Mouse (Mus musculus) brown adipose tissue, adult 24 weeks (tissue): ENCODE results near the gene Fbxl21. TPM values are rescaled to one million over a fixed set of nuclear protein-coding genes. Genes with fewer than 3 reads are reported as not detected.

Experiments used
- H3K27ac ChIP-seq: fragments of 200-500 bp; replicated peaks from 2 replicates; pipeline ENCODE4 v1.5.1; 2012; ENCODE audit warnings: low read depth, mild to moderate bottlenecking, low read length
- H3K4me1 ChIP-seq: fragments of 200-500 bp; 2 replicates; pipeline ENCODE4 v1.6.1; 2012; ENCODE audit warnings: low read length, mixed read lengths; ENCODE audit not compliant: control insufficient read depth, insufficient read depth, insufficient read length
- H3K4me3 ChIP-seq: fragments of 200-500 bp; 2 replicates; pipeline ENCODE4 v1.5.1; 2012; ENCODE audit warnings: low read depth, mild to moderate bottlenecking, low read length, moderate library complexity; ENCODE audit not compliant: insufficient read depth
- polyA plus RNA-seq: library from polyadenylated mRNA; stranded (reverse); fragments of >200 nt; gene quantifications from 2 replicates; pipeline ENCODE4 v1.2.4, GENCODE M21; 2012; ENCODE audit not compliant: missing spikeins, insufficient read depth, insufficient read length

The Fbxl21 gene
- polyA plus RNA-seq, 1 experiment: 0.52 TPM

DNA sequence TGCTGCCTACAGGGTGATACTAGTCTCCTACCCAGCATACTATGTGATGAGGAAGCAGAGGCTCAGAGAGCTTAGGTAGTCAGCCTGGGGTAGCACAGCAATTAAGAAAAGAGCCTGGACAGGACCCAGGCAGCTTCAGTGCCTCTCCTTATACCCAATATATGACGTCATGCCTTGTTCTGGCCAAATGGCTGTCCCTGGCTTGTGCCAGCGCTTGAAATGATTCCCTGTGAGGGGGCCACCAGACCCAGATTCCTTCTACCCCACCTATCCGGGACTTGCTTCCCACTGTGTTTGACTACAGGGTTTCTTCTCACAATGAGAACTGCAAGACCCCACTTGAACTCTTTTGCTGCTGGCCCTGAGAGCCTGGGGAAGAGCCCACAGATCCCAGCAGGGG is 59.2 kb downstream of the Fbxl21 start:
- Histone ChIP-seq H3K4me1 (peaks cover 4% of the 10 kb centered on the region; the same call in 1 of the 2 replicates), H3K4me3 (no peak overlapping the region), H3K27ac (no peak overlapping the region)

GRCm38 (mm10) chr13:56581961-56582434 is 59.7 kb downstream of the Fbxl21 start:
- Histone ChIP-seq H3K4me3 (no peak overlapping the region), H3K4me1 (peaks cover 4% of the 10 kb centered on the region; the same call in 1 of the 2 replicates), H3K27ac (no peak overlapping the region)

GRCm38 (mm10) chr13:56582720-56583119 is 60.4 kb downstream of the Fbxl21 start:
- Histone ChIP-seq H3K4me3 (no peak overlapping the region), H3K4me1 (peaks cover 4% of the 10 kb centered on the region; the same call in 1 of the 2 replicates), H3K27ac (no peak overlapping the region)

- Histone ChIP-seq H3K4me1 (peaks cover 4% of the 10 kb centered on the region; the same call in 1 of the 2 replicates), H3K4me3 (no peak overlapping the region), H3K27ac (no peak overlapping the region)
Observed at GRCm38 (mm10) chr13:56586046-56586445, 63.8 kb downstream of the Fbxl21 start.

Other genes with a start within 250 kb of the Fbxl21 start
- 31.2 and 35.7 TPM in 2 replicates for gene Cxcl14, start 225.9 kb upstream of the Fbxl21 start, polyA plus RNA-seq
- gene Gm3045, start 95.9 kb upstream of the Fbxl21 start, polyA plus RNA-seq: not detected in 2 replicates
- gene Slc25a48, start 84.1 kb upstream of the Fbxl21 start, polyA plus RNA-seq: 22.3 and 26.7 TPM in 2 replicates
- gene Il9, start 40.2 kb upstream of the Fbxl21 start, polyA plus RNA-seq: not detected in 2 replicates
- not detected in 2 replicates for gene Lect2, start 26.0 kb downstream of the Fbxl21 start, polyA plus RNA-seq
- 17.9 and 18.3 TPM in 2 replicates for gene Tgfbi, start 87.1 kb downstream of the Fbxl21 start, polyA plus RNA-seq
- gene Smad5, start 180.5 kb downstream of the Fbxl21 start, polyA plus RNA-seq: 14.3 and 21.8 TPM in 2 replicates
- not detected in 2 replicates for gene Gm45623, start 231.4 kb downstream of the Fbxl21 start, polyA plus RNA-seq